Mouse (Mus musculus) gastrocnemius, adult 8-10 months (tissue): ENCODE data around the gene Cep128. TPM values are rescaled to one million over a fixed set of nuclear protein-coding genes. Genes with fewer than 3 reads are reported as not detected.
"Not testable (repeated sequence)": the region's sequence is repeated elsewhere in the genome, so short reads cannot be mapped to it uniquely, and the experiment has no call there.

Source experiments
- DNase-seq, 2 experiments: peaks; one replicate each; pipeline ENCODE4 v3.0.0; 2022; ENCODE audit warnings: low spot score in 2 of 2
- total RNA-seq, 4 experiments: library from RNA; stranded (reverse); gene quantifications; 2 replicates each; pipeline ENCODE4 v1.2.4; 2022

Cep128 gene
- total RNA-seq, 4 experiments from 2014 or later, result 0.51 to 1.1 (median 0.84) TPM

DNA sequence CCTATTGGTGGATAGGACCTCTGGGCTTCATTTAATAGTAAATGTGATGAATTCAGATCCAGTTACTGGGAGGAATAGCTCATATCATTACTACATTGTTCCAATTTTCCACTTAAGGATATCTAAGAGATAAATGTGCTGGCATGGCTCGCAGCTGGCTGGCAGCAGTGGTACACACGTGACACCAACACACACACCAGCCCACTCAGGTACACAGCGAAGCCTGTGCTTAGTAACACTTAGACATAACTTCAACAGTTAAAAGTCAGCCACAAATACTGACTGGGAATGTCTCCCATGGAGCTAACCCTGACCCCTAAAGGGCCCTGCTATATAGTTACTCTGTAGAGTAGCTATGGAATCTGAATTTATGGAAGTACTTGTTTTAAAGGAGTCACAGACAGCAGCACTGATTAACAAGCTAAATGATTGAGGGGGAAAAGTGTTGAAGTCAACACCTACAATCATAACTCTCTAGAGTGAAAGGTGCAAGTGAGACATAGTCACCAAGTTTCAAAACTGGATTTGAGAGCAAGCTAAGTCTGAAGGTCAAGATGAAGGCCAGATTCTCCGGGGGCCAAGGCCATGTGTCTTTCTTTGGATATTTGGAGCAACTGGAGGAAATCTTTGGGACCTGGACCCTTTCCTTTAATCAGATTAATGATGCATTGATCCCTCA is 320.7 kb downstream of the Cep128 start:
- DNase-seq, result no peak

DNA sequence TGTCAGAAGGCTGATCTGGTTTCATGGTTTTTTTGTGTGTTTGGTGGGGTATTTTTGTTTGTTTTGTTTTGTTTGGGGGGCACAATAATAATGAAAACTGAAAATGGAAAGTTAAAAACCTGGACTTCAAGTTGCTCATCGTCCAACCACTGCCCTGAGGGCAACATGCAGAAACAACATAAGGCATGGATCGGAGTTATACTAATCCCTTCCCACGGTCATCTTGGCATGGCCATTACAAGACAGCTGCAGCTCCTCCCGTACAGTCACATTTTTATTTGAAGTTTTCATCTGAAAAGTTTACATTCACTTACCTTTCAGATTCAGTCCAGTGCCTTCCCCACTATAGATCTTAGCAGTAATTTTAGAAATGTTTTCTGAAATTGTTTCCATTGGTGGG is 321.5 kb downstream of the Cep128 start:
- DNase-seq, result no peak

DNA sequence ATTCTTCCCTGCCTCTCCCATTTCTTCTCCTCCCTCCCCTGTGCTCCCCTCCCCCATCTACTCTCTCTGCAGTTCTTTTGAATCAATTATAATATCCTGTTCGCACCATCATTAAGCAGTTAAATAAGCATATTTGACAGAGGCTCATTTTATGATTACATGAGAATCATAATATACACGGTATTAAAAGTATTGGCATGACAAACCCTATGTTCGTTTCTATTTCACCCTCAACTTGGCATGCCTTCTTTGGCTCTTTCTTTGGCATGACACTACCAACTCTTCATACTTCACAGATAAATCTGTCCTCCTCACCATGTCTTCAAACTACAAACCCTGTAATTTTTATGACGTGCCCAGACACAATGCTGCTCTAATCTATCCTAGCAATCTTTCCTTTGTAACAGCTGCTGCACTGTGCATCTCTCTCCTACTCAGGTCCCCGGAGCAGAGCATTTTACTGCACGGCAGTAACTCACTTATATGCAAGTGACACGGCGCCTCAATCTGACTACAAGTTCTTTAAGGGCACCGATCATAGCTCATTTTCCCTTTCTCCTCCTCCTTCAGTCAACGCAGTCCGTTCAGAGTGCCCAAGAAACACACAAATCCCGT is 324.4 kb downstream of the Cep128 start:
- no peak for DNase-seq

DNA sequence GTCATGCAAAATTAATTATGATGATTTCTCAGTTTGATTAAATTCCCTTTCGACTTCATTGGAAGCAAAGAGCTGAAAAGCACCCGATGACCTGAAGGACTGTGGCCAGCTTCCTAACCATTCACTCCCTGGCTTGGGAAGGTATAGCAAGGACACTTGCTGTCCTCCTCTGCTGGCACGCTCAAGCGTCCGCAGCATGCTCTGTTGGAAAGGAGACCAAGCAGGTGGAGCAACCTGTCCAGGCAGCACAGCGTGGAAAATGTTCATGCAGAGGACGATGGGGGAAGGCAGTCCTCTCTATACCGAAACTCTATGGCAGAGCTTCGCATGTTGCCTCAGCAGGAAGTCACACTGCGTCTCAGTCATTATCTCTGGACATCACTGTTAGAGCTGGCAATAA is 327.3 kb downstream of the Cep128 start:
- DNase-seq, result no peak

DNA sequence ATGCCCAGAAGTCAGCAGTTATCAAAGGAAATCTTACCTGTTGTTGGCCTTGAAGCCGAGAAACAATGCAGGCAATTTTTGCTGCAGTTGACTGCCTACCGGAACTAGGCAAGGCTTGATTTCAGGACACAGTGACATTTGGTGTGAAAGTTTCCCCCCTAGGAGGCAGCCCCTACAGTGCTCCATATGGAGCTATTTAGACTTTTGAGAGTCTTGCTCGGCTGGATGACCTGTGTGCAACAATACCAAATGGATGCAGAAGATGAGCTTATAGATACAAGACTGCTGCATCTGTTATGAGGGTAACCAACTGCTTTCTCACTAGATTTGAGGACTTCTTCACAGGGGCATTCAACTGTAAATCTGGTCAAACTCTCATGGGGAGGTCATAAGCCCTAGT is 331.9 kb downstream of the Cep128 start:
- no peak for DNase-seq

DNA sequence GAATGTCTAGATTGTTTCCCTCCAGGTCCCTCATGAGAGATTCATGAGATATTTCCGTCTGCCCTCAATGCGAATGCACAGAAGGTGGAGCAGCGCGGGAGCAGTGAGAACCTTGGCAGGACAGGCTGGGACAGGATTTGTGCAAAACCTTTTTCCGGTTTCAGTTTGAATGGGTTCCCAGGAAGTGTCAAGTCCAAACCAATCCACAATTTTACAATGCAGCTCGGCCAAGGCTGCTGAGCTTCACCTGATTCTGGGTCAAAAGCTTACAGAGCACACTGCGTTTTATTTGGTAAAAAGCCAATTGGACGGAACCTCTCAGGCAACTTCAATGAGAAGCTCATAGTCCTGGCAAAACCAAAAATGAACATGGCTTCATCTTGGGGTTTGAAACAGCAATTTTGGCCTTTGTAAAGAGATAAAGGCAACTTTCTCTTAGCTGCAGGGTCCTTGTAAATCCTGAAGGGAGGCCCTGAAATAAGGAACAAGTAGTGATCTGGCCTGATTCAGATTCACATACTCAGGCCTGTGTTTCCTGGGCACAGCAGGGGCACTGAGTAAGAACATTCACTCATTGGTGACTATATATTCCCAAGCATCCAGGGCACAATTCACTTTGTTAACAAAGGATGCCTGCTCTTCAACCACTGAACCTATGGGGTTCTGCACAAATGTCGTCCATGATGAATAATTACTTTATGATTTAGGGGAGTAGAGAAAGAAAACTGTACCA is 333.4 kb downstream of the Cep128 start:
- peak in 1 of 2 experiments; percentile 3 for DNase-seq

DNA sequence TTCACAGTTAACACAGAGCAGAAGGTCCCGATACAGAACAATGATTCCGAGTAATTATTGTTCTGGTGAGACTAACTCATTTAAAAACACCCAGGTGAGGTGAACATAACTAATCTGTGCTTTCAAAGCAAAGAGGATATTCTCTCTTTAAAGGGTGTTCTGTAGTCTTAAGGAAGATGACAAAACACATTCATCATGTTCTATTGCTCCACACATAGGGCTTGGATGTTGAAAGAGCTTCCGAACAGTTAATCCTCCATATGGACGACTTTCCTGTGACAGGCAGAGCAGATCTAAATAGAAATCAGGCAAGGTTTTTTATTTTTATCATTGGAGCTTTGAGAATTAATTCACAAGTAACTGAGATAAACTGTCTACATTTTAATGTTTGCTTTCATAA is 342.8 kb downstream of the Cep128 start:
- DNase-seq, result no peak

DNA sequence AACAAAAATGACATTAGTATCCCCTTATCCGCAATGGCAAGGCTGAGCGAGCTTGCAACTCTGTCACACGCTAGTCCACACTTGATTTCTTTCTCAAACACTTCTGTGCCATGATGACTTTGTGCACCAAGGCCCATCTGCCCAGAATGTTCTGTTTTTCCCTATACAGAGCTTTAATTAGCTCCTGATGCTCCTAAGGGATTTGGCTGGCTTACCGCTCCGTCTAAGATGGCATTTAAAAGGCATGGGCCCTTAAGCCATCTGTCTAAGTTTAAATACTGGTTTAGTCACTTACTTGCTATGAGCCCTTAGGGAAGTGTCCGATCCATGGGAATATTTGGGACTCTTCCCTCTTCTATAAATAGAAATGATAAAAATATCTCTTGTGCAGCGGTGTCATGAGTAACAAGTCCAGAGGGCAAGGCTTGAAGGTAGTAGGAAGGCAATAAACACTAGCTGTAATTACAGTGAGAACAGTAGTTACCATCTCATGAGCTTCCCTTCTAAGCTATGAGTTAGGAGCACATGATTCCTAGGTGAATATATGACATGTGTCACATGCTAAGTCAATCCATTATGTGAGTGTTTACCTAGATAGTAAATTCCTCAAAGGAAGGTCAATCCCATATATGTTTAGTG is 343.8 kb downstream of the Cep128 start:
- DNase-seq, result peak in 1 of 2 experiments; percentile 4

DNA sequence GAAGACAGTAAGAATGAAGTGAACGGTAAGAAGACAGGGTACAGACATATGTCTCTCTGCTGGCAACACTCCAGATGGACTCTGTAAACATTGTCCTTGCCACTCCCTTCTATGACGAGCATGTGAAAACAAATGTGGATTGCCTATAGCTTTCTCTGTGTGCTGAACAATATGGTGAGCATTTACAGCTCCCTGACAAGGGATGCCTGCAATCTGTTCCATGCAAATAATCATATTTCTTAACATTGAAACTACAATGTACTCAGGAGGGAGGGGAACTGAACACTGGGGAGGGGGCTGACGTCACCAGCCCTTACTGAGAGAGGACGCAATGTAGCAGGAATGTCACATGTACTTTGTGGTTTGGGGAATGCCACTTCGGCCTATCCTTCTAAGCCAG is 355.1 kb downstream of the Cep128 start:
- DNase-seq, result no peak

DNA sequence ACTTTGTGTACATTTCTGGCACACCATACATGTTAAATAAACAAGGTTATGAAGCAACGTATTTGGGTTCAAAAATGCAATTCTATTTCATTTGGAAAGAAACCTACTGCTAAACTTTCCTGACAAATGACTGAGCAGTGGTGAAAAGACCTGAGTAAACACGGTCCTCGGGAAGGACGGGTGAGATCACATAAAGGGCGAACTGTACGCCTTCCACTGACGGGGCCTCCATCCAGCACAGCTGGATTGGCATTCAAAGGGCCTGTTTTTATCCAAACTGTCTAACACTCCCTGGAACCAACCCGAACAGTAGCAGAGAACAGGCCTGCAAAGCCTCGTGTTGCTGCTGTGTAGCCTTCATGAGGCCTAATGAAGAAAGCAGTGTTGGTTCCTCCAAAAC is 356.5 kb downstream of the Cep128 start:
- DNase-seq, result peak in 1 of 2 experiments; percentile 10

DNA sequence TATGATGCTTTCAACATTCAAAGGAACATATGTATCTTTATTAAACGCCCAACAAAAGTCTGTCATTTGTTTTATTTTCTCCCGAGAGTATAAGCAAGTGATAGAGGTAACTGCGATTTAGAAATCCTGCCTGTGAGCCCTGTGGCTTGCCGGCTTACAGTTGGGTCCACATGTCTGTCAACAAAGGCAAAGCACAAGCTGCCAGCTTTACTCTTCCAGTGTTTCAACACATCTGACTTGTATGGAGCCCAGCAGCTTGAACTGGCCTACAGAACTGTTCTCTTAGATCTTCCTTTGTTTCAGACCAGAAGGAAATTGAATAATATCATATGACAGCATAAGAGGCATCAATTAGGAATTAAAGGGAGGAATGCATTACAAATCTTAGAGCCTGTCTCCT is 357.1 kb downstream of the Cep128 start:
- no peak for DNase-seq

DNA sequence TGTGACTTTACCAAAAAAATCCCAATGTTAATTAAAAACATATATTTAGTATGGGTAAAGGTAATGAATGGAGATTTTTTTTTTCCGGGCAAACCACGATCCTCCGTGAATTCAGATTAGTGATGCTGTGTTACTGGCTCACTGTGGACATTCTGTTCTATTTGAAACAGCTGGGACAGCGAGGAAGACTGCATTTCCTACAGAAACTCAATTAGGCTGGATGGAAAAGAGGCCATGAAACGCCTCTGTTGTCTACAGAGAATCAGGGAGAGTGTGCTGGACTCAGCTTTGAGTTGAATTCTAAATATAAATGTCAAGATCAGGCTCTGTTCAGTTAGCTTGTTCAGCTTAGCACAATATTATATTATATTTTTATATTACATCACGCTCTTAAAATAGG is 369.1 kb downstream of the Cep128 start:
- DNase-seq, result no peak

DNA sequence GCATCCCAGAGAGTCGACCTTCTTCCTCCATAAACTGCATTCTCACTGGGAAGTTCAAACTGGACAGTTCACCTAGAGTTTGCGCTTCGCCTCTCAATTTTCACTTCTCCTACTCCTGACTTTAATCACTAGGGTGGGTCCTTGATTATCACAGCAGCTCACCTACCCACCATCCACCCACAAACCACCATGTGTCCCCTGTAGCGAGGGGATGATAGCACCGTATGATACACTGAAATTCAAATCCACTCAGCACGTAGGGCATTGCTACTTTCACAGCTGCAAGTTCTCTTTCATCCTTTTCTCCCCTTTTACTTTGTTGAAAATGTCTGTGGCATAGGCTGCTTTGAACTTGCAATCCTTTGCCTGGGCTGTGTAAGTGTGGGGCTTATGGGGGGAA is 371.2 kb downstream of the Cep128 start:
- no peak for DNase-seq

DNA sequence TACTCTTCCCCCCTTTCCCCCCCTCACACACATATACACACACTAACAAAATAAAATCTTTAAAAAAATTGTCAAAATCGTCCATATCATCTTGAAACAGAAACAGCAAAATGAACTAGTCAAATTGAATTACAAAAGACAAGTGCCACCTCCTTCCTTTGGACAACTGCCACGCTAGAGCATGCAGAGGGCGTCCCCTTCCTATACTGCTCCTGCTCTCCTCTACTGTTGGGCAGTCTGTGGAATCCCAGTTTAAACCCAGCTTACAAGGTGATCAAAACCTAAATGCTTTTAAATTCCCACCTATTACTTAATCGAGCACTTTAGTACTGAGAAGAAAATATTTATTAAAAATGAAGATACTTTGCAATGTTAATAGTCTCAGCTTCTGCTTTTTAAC is 372.0 kb downstream of the Cep128 start:
- DNase-seq, result no peak

DNA sequence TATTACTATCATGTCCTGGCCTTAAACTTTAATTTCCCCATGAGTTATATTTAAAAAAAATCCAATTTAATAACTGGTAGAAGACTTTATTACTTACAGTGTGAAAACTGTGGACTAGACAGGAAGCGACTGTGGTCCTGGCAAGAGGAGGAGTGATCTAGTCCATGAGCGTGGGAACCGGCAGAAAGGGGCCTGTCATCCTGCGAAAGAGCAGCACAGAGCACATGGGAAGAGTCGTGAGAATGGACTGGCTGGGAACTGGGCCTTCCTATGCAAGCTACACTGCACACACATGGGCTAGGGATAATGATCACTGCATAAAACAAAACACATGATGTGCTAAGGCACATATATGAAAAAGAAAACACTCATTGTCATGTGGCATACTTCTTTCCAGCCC is 375.5 kb downstream of the Cep128 start:
- no peak for DNase-seq

DNA sequence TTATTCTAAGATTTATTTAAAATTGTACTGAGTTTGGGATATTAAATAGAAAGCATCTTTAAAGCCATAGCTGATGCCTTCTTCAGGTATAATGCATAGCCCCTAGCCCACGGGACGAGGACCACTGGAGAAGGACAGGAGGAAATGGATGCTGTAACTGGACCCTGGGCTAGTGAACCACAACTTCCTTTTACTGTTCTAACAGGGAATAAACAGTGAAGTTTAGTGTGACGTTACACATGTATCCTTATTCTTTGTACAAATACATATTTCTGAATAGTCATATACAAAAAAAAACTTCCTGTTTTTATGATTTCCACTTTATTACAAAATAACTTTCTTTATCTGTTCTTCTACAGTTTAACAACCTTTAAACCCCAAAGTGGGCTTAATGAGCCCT is 376.0 kb downstream of the Cep128 start:
- no peak for DNase-seq

DNA sequence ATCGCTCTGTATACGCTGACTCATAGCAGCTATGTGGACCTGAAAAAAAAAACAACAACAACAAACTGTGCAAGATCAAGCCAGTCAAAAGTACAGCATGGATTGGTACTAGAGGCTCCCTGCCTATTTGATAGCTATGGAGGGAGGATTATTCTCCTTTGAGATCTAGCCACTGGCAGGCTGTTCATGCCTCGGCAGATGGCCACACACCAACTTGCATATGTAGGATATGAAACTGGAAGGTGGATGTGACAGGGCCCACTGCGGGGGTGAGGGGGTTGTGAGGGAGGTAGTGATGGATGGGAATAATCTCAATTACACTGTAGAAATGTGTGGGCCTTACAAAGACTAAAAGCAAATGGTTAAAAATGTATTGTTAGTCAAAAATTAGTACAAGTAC is 386.7 kb downstream of the Cep128 start:
- DNase-seq, result no peak

DNA sequence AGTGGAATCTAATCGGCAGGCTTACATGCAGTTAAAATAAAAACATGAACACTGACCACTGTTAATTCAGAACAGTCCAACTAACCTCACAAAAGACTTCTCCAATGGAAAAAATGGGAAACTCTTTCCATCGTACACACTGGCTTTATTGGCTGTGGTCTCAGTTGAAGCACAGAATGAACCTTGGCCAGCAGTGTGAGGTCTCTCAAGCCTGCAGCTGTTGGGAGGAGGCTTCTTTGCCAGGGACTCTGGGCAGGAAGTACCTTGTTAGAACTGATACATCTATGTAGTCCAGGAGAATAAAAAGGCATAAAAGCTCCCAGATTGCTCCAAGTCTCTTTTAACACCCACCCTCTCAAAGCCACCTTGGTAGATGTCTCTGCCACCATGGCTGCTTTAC is 390.9 kb downstream of the Cep128 start:
- DNase-seq, result peak in 1 of 2 experiments; percentile 21

DNA sequence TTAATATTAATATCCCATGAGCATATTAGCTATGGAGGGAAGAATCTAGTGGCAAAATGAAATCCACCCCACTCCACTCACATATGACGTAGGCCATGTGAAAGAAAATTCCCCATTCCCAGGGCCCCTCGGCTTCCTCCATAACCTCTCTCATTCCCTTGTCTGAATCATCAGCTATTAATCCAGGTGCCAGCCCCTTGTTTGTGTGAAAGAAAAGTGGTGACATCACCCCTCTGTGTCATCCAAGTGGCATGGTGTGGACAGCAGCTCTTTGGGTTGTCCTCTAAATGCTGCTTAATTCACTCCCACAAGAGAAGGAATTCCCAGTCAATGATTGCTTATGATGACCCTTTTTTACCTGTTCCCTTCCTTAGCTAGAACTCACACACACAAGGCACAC is 396.4 kb downstream of the Cep128 start:
- no peak for DNase-seq

DNA sequence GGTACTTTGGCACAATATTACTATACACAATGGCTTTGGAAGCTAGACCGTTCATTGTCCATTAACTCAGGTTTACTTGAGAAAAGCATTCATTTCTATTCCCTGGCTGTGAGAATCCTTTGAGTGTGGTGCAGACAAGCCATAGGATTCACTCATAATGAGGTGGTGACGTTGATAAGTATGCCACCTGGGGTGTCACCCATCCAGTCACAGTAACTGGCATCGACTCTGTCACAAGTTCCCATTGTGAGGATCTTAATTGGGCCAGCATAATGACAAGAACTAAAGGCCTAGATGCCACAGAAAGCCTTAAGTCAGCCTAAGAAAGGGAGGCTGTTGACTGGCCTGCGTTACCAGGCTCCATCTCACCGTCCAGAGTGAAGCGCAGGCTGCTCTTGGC is 396.9 kb downstream of the Cep128 start:
- DNase-seq, result no peak

DNA sequence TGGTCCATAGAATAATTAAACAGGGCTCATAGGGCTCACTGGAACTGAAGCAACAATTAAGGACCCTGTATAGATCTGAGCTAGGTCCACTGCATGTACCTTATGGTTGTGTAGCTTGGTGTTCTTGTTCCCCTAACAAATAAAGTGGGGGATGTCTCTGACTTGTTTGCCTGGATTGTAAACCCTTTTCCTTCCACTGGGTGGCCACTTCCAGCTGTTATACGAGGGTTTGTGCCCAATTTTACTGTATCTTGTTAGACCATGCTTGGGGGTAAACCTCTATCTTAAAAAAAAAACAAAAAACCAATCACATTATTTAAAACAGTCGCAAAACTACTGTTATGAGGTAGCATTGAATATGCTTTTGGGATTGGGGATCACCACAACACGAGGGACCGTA is 402.2 kb downstream of the Cep128 start:
- no peak for DNase-seq

DNA sequence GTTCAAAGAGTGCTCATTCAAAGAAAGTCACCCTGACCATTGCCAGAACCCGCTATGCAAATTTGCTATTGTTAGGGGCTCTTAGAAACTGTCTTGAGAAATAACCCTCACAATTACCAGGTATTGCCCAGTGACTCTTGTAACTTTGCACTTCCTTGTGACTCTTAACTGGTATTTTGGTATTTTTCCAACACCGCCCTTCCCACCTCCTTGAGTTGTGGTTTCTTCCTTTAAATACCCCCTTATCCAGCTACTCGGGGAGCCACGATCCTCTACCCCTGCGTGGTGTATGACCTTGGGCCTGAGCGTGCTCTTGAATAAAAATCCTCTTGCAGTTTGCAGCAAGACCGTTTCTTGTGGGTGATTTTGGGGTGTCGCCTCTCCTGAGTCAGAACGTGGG is 407.8 kb downstream of the Cep128 start:
- DNase-seq, result not testable (repeated sequence)
